Mouse (Mus musculus): ENCODE measurements at regions not wholly inside any gene's neighbourhood (a gene's known extent, or its start where the extent isn't known, plus 50 kb on each side); places are given as distances from the start of the nearest gene placed in this dataset.

DNA sequence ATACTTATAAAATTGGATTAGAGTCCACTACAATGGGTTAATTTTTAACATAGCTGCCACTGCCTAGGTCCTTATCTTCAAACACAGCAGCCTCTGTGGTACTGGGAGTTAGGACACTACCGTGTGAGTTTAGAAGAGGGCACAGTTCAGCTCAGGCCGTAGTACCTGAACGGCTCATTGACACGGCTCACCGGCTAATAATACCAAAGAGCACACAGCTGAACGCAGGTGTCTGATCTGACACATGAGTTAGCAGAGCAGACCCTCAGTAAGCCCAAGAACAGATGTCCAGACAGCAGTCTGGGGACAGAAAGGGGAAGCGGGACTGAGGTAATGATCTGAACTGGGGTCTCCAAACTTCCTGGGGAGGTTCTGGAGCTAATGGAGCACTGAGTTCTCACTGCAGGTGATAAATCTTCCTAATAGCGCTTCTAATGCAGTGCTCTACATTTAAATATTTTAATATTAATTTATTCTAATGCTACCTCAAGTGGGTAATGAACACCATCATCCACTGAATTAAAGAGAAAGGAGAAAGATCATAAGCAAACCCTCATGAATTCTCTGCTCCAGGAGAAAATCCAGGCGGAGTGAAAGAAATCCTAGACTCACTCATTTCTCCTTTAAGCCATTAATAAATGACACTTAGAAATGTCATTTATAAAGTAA lies 90.8 kb upstream of the Rapgef5 start:
- Histone ChIP-seq H3K36me3 (ENCODE audit: control insufficient read depth, insufficient read depth, low read length) (no peaks in the 10 kb centered on the region), H3K27me3 (ENCODE audit: control insufficient read depth, insufficient read depth, low read length) (no peaks in the 10 kb centered on the region), H3K27ac (ENCODE audit: insufficient read depth, low read length) (no peak overlapping the region), H3K4me3 (ENCODE audit: extremely low read depth, insufficient read depth, insufficient read length) (no peak overlapping the region), H3K4me1 (ENCODE audit: control insufficient read depth, insufficient read depth, insufficient read length) (no peaks in the 10 kb centered on the region)
- 36% methylated on average over 9 of the region's 9 CpGs for WGBS
- DNase-seq (ENCODE audit: low read depth in 1 of 2, low spot score in 2 of 2) = no peak
- TF ChIP-seq CTCF (IDR thresholded peaks at IDR 0.05; ENCODE audit: extremely low read depth, insufficient read depth, insufficient read length, insufficient replicate concordance) = no peak
- no peak for TF ChIP-seq POLR2A (IDR thresholded peaks at IDR 0.05; ENCODE audit: low read depth, low read length)

DNA sequence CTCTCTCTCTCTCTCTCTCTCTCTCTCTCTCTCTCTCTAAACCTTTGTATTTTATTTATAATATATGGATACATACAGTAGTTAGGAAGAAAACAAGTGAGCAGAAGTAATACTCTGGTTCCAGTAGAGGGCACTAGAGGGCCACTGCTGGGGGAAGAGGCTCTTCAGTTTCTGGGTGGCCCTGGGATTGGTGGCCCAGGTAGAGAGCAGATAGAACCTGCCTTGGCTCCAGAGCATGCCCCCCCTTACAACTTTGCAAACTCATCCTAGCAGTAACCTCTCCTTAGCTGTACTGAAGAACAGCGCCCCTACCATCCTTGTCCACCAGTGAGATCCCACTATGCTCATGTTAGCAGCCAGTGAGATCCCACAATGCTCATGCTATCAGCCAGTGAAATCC lies 88.8 kb upstream of the Rapgef5 start:
- Histone ChIP-seq H3K36me3 (ENCODE audit: control insufficient read depth, insufficient read depth, low read length) (no peaks in the 10 kb centered on the region), H3K27me3 (ENCODE audit: control insufficient read depth, insufficient read depth, low read length) (no peaks in the 10 kb centered on the region), H3K4me1 (ENCODE audit: control insufficient read depth, insufficient read depth, insufficient read length) (no peaks in the 10 kb centered on the region), H3K4me3 (ENCODE audit: extremely low read depth, insufficient read depth, insufficient read length) (no peak overlapping the region), H3K27ac (ENCODE audit: insufficient read depth, low read length) (no peak overlapping the region)
- no peak for TF ChIP-seq POLR2A (IDR thresholded peaks at IDR 0.05; ENCODE audit: low read depth, low read length)
- peak; percentile 51; the same call in 1 of the 2 replicates for TF ChIP-seq CTCF (IDR thresholded peaks at IDR 0.05; ENCODE audit: extremely low read depth, insufficient read depth, insufficient read length, insufficient replicate concordance)
- WGBS = 76% methylated on average over 1 of the region's 1 CpGs
- peak in 1 of 2 experiments; percentile 41 for DNase-seq (ENCODE audit: low read depth in 1 of 2, low spot score in 2 of 2)

DNA sequence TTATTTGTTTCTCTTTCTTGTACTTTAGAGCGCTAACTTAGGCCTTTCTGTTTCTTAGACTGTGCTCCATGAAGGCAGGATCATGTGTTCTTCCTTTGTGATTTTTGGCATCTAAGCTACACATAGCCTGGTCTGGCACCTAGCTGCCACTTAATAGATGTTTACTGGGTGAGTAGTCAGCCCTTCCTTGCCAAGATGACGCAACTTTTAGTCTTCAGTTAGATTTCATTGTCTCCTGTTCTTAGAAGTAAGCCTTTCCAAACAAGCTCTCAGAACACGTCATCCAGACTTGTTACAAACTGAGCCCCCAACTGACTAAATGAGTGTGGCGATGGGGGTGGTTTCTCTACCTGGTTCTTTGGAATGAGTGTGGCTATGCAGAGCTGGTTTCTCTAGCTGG lies 85.4 kb upstream of the Rapgef5 start:
- no peaks in the 10 kb centered on the region for H3K36me3 ChIP-seq (ENCODE audit: control insufficient read depth, insufficient read depth, low read length)
- H3K27ac ChIP-seq (ENCODE audit: insufficient read depth, low read length) = no peak overlapping the region
- 88% methylated on average over 4 of the region's 4 CpGs for WGBS
- no peaks in the 10 kb centered on the region for H3K27me3 ChIP-seq (ENCODE audit: control insufficient read depth, insufficient read depth, low read length)
- no peak for DNase-seq (ENCODE audit: low read depth in 1 of 2, low spot score in 2 of 2)
- H3K4me3 ChIP-seq (ENCODE audit: extremely low read depth, insufficient read depth, insufficient read length) = no peak overlapping the region
- H3K4me1 ChIP-seq (ENCODE audit: control insufficient read depth, insufficient read depth, insufficient read length) = no peaks in the 10 kb centered on the region
- TF ChIP-seq POLR2A (IDR thresholded peaks at IDR 0.05; ENCODE audit: low read depth, low read length) (no peak), CTCF (IDR thresholded peaks at IDR 0.05; ENCODE audit: extremely low read depth, insufficient read depth, insufficient read length, insufficient replicate concordance) (no peak)

DNA sequence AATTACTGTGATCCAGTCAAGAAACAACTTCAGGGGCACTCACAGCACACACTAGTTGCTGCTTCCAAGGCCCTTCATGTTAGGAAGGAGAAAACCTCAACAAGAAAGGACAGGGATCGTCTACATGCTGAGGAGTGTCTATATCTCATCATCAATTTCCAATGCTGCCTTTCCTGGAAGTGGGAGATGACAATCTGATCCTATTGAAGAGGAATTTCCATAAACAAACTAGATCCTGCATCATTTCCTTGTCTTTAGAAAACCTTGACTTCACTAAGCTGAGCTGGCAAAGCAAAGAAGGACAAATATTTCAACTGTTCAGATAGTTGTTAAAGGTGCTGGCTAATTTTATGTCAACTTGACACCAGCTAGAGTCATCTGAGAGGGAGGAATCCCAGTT lies 83.5 kb upstream of the Rapgef5 start:
- Histone ChIP-seq H3K27ac (ENCODE audit: insufficient read depth, low read length) (no peak overlapping the region), H3K4me1 (ENCODE audit: control insufficient read depth, insufficient read depth, insufficient read length) (no peaks in the 10 kb centered on the region), H3K36me3 (ENCODE audit: control insufficient read depth, insufficient read depth, low read length) (no peaks in the 10 kb centered on the region), H3K27me3 (ENCODE audit: control insufficient read depth, insufficient read depth, low read length) (no peaks in the 10 kb centered on the region), H3K4me3 (ENCODE audit: extremely low read depth, insufficient read depth, insufficient read length) (no peak overlapping the region)
- TF ChIP-seq POLR2A (IDR thresholded peaks at IDR 0.05; ENCODE audit: low read depth, low read length) (no peak), CTCF (IDR thresholded peaks at IDR 0.05; ENCODE audit: extremely low read depth, insufficient read depth, insufficient read length, insufficient replicate concordance) (no peak)
- DNase-seq (ENCODE audit: low read depth in 1 of 2, low spot score in 2 of 2) = no peak
- 82% methylated on average over 1 of the region's 1 CpGs for WGBS

DNA sequence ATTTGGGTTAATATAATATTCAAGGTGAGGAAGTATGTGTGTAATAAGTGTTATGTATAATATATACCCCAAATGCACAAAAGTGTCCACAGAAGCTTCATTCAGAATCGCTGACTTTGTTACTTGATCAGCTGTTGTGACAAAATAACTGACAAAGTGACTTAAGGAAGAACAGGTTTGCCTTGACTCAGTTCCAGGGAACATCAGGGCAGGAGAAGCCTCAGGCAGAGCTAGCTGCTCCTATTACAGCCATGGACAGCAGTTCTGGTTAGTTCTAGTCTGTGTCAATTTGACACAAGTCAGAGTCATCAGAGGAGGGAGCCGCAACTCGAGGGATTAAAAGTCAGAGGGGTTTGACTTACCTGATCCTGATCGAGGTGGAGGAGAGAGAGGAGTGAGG lies 79.3 kb upstream of the Rapgef5 start:
- no peaks in the 10 kb centered on the region for H3K4me1 ChIP-seq (ENCODE audit: control insufficient read depth, insufficient read depth, insufficient read length)
- 86% methylated on average over 4 of the region's 4 CpGs for WGBS

DNA sequence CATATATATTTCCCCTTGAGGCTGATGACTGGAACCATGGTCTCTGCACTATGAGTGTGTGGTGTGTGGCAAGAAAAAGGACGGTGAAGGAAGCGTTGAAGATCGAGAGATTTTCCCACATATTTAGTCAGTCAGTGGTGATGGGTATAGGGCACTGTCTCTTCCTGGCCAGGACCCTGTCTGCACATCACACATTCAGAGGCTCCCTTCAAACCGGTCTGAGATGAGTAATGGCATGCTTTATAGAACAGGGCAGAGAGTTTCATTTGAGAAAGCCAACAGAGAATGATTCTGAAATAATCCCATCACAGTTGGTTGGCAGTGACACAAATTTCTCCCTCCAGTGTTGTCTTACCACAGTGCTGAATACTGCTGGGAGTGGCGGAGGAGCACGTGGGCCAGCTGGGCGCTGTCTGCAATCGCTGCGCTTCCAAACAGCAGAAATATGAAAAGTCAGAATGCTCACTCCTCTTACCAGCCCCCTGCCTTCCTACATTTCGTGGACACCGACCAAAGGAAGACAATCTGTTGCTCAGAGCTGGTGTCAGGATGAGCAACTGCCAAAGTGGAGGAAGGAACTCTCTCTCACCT lies 77.2 kb upstream of the Rapgef5 start:
- TF ChIP-seq CTCF (IDR thresholded peaks at IDR 0.05; ENCODE audit: extremely low read depth, insufficient read depth, insufficient read length, insufficient replicate concordance) (no peak), POLR2A (IDR thresholded peaks at IDR 0.05; ENCODE audit: low read depth, low read length) (no peak)
- Histone ChIP-seq H3K27me3 (ENCODE audit: control insufficient read depth, insufficient read depth, low read length) (no peaks in the 10 kb centered on the region), H3K4me1 (ENCODE audit: control insufficient read depth, insufficient read depth, insufficient read length) (no peaks in the 10 kb centered on the region), H3K27ac (ENCODE audit: insufficient read depth, low read length) (no peak overlapping the region), H3K36me3 (ENCODE audit: control insufficient read depth, insufficient read depth, low read length) (no peaks in the 10 kb centered on the region), H3K4me3 (ENCODE audit: extremely low read depth, insufficient read depth, insufficient read length) (no peak overlapping the region)
- no peak for DNase-seq (ENCODE audit: low read depth in 1 of 2, low spot score in 2 of 2)
- 82% methylated on average over 11 of the region's 11 CpGs for WGBS

More for the DNA sequence above, 79.3 kb upstream of the Rapgef5 start:
- H3K27me3 ChIP-seq (ENCODE audit: control insufficient read depth, insufficient read depth, low read length) = no peaks in the 10 kb centered on the region
- H3K4me3 ChIP-seq (ENCODE audit: extremely low read depth, insufficient read depth, insufficient read length) = no peak overlapping the region
- TF ChIP-seq POLR2A (IDR thresholded peaks at IDR 0.05; ENCODE audit: low read depth, low read length) (no peak), CTCF (IDR thresholded peaks at IDR 0.05; ENCODE audit: extremely low read depth, insufficient read depth, insufficient read length, insufficient replicate concordance) (no peak)
- no peak for DNase-seq (ENCODE audit: low read depth in 1 of 2, low spot score in 2 of 2)
- no peaks in the 10 kb centered on the region for H3K36me3 ChIP-seq (ENCODE audit: control insufficient read depth, insufficient read depth, low read length)
- H3K27ac ChIP-seq (ENCODE audit: insufficient read depth, low read length) = no peak overlapping the region
